Mouse (Mus musculus): ENCODE measurements around the gene Itpk1. TPM values are rescaled to one million over a fixed set of nuclear protein-coding genes. Genes with fewer than 3 reads are reported as not detected.

Gene Itpk1
- polyA plus RNA-seq (2016; fragmentation: Nextera tagmentation; extraction: Ambion mirVana), result 20.5 and 29.2 TPM in 2 replicates

- H3K27me3 ChIP-seq (ENCODE audit: insufficient read depth, poor library complexity, severe bottlenecking), result peaks cover 22% of the 10 kb centered on the region; the same call in 1 of the 2 replicates
- H3K9me3 ChIP-seq, result no peaks in the 10 kb centered on the region
- peak within 1 kb of the TSS; percentile 93 for H3K27ac ChIP-seq
- H3K4me1 ChIP-seq (replicated peaks), result peaks cover 68% of the 10 kb centered on the region
- peak within 1 kb of the TSS; percentile 84 for H3K4me3 ChIP-seq
- H3K36me3 ChIP-seq, result 0 out of 2 replicates have a peak, but pooled peaks cover 4% of the 10 kb centered on the region
- DNase-seq (ENCODE audit: low spot score), result peak; percentile 64
- WGBS, result 1% methylated on average over 100 of the region's 105 CpGs
These were observed at the start of gene Itpk1 for GRCm38 (mm10) chr12:102704457-102705198. Gene Itpk1 (minus strand): TSS chr12:102704930.

GRCm38 (mm10) chr12:102748256-102748655 lies 43.5 kb upstream of the Itpk1 start:
- Histone ChIP-seq H3K27ac (no peak overlapping the region), H3K36me3 (peaks cover 49% of the 10 kb centered on the region), H3K4me3 (no peak overlapping the region), H3K4me1 (replicated peaks) (peaks cover 15% of the 10 kb centered on the region), H3K27me3 (ENCODE audit: insufficient read depth, poor library complexity, severe bottlenecking) (no peaks in the 10 kb centered on the region), H3K9me3 (no peaks in the 10 kb centered on the region)
- WGBS, result 91% methylated on average over 3 of the region's 3 CpGs
- no peak for DNase-seq (ENCODE audit: low spot score)

GRCm38 (mm10) chr12:102744839-102745238 lies 40.1 kb upstream of the Itpk1 start:
- Histone ChIP-seq H3K36me3 (peaks cover 44% of the 10 kb centered on the region), H3K4me1 (replicated peaks) (peaks cover 26% of the 10 kb centered on the region)
- 68% methylated on average over 6 of the region's 6 CpGs for WGBS

GRCm38 (mm10) chr12:102743589-102744574 lies 39.2 kb upstream of the Itpk1 start, which contains the start of the genes Moap1 and Tmem251:
Gene Moap1 (minus strand): TSS chr12:102743661.
Gene Tmem251 (plus strand): TSS chr12:102743762.
- no peaks in the 10 kb centered on the region for H3K9me3 ChIP-seq
- under 1% methylated on average over 63 of the region's 63 CpGs for WGBS
- H3K27me3 ChIP-seq (ENCODE audit: insufficient read depth, poor library complexity, severe bottlenecking), result no peaks in the 10 kb centered on the region
- H3K4me1 ChIP-seq (replicated peaks), result peaks cover 26% of the 10 kb centered on the region
- peak; percentile 91 for DNase-seq (ENCODE audit: low spot score)
- H3K4me3 ChIP-seq, result peak within 1 kb of the TSS; percentile 82
- H3K27ac ChIP-seq, result peak within 1 kb of the TSS; percentile 92
- H3K36me3 ChIP-seq, result peaks cover 37% of the 10 kb centered on the region

More at GRCm38 (mm10) chr12:102744839-102745238, 40.1 kb upstream of the Itpk1 start:
- Histone ChIP-seq H3K4me3 (peak overlapping the region; percentile 82; the same call in 1 of the 2 replicates), H3K27me3 (ENCODE audit: insufficient read depth, poor library complexity, severe bottlenecking) (no peaks in the 10 kb centered on the region), H3K9me3 (no peaks in the 10 kb centered on the region), H3K27ac (no peak overlapping the region)
- DNase-seq (ENCODE audit: low spot score), result no peak

- DNase-seq (ENCODE audit: low spot score), result no peak
- H3K4me1 ChIP-seq (replicated peaks), result peaks cover 26% of the 10 kb centered on the region
- H3K9me3 ChIP-seq, result no peaks in the 10 kb centered on the region
- no peaks in the 10 kb centered on the region for H3K27me3 ChIP-seq (ENCODE audit: insufficient read depth, poor library complexity, severe bottlenecking)
- H3K4me3 ChIP-seq, result peak overlapping the region; percentile 82
- WGBS, result under 1% methylated on average over 33 of the region's 33 CpGs
- peaks cover 29% of the 10 kb centered on the region for H3K36me3 ChIP-seq
- peak overlapping the region; percentile 92 for H3K27ac ChIP-seq
These were observed 38.4 kb upstream of the Itpk1 start for GRCm38 (mm10) chr12:102743036-102743588.

- H3K27me3 ChIP-seq (ENCODE audit: insufficient read depth, poor library complexity, severe bottlenecking), result no peaks in the 10 kb centered on the region
- no peaks in the 10 kb centered on the region for H3K9me3 ChIP-seq
- H3K27ac ChIP-seq, result no peak overlapping the region
- WGBS, result 88% methylated on average over 7 of the region's 7 CpGs
- H3K4me1 ChIP-seq (replicated peaks), result peaks cover 26% of the 10 kb centered on the region
- H3K4me3 ChIP-seq, result peak overlapping the region; percentile 82; the same call in 1 of the 2 replicates
- peaks cover 19% of the 10 kb centered on the region for H3K36me3 ChIP-seq
- no peak for DNase-seq (ENCODE audit: low spot score)
These were observed 37.3 kb upstream of the Itpk1 start for GRCm38 (mm10) chr12:102742056-102742455.

- Histone ChIP-seq H3K9me3 (no peaks in the 10 kb centered on the region), H3K27ac (no peak overlapping the region), H3K4me1 (replicated peaks) (peaks cover 23% of the 10 kb centered on the region), H3K4me3 (no peak overlapping the region), H3K36me3 (peaks cover 6% of the 10 kb centered on the region; the same call in 1 of the 2 replicates), H3K27me3 (ENCODE audit: insufficient read depth, poor library complexity, severe bottlenecking) (no peaks in the 10 kb centered on the region)
- whole genome bisulfite sequencing, result 68% methylated on average over 3 of the region's 3 CpGs
- DNase-seq (ENCODE audit: low spot score), result no peak
These were observed 35.6 kb upstream of the Itpk1 start for GRCm38 (mm10) chr12:102740285-102740684.

GRCm38 (mm10) chr12:102739096-102739495 lies 34.4 kb upstream of the Itpk1 start:
- Histone ChIP-seq H3K4me1 (replicated peaks) (peaks cover 14% of the 10 kb centered on the region), H3K9me3 (no peaks in the 10 kb centered on the region), H3K27me3 (ENCODE audit: insufficient read depth, poor library complexity, severe bottlenecking) (no peaks in the 10 kb centered on the region), H3K27ac (no peak overlapping the region), H3K4me3 (no peak overlapping the region), H3K36me3 (peaks cover 6% of the 10 kb centered on the region; the same call in 1 of the 2 replicates)
- 84% methylated on average over 5 of the region's 5 CpGs for WGBS
- DNase-seq (ENCODE audit: low spot score), result no peak

- WGBS, result 13% methylated on average over 5 of the region's 5 CpGs
- H3K27me3 ChIP-seq (ENCODE audit: insufficient read depth, poor library complexity, severe bottlenecking), result no peaks in the 10 kb centered on the region
- no peak overlapping the region for H3K27ac ChIP-seq
- H3K36me3 ChIP-seq, result no peaks in the 10 kb centered on the region
- no peaks in the 10 kb centered on the region for H3K9me3 ChIP-seq
- DNase-seq (ENCODE audit: low spot score), result peak; percentile 75
- H3K4me3 ChIP-seq, result no peak overlapping the region
- peaks cover 27% of the 10 kb centered on the region for H3K4me1 ChIP-seq (replicated peaks)
These were observed 28.7 kb upstream of the Itpk1 start for GRCm38 (mm10) chr12:102733381-102733780.

- Histone ChIP-seq H3K4me3 (peak overlapping the region; percentile 39), H3K27me3 (ENCODE audit: insufficient read depth, poor library complexity, severe bottlenecking) (no peaks in the 10 kb centered on the region), H3K9me3 (no peaks in the 10 kb centered on the region), H3K4me1 (replicated peaks) (peaks cover 27% of the 10 kb centered on the region), H3K36me3 (no peaks in the 10 kb centered on the region), H3K27ac (peak overlapping the region; percentile 92)
- WGBS, result 48% methylated on average over 16 of the region's 16 CpGs
- peak; percentile 12 for DNase-seq (ENCODE audit: low spot score)
These were observed 26.3 kb upstream of the Itpk1 start for GRCm38 (mm10) chr12:102730798-102731619.

GRCm38 (mm10) chr12:102729855-102730797 lies 25.4 kb upstream of the Itpk1 start:
- peaks cover 27% of the 10 kb centered on the region for H3K4me1 ChIP-seq (replicated peaks)
- no peaks in the 10 kb centered on the region for H3K9me3 ChIP-seq
- 32% methylated on average over 26 of the region's 26 CpGs for WGBS
- no peaks in the 10 kb centered on the region for H3K27me3 ChIP-seq (ENCODE audit: insufficient read depth, poor library complexity, severe bottlenecking)
- peak overlapping the region; percentile 39 for H3K4me3 ChIP-seq
- peak overlapping the region; percentile 92 for H3K27ac ChIP-seq
- peak; percentile 93 for DNase-seq (ENCODE audit: low spot score)
- no peaks in the 10 kb centered on the region for H3K36me3 ChIP-seq

Measured in hindbrain, embryonic 10.5 days (tissue).